Mouse (Mus musculus): Measurements from ENCODE around the gene Ipo9. TPM values are rescaled to one million over a fixed set of nuclear protein-coding genes. Genes with fewer than 3 reads are reported as not detected.

The Ipo9 gene
- total and polyA plus RNA-seq, 3 experiments, result 33.7 to 58.3 (median 38.3) TPM

DNA sequence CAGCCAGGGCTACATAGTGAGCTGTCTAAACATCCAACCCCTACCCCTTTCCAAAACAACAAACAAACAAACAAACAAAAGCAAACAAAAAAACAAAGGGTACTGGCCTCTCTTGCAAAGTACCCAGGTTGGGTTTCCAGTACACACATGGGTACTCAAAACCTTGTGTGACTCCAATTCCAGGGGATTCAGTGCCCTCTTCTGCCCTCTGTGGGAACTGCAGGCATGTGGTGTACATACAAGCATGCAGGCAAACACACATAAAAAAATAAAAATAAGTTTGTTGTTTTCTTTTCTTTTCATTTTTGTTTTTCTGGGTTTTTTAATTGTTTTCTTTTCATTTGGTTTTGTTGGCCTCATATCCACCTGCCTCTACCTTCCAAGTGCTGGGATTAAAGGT lies 68.2 kb downstream of the Ipo9 start:
- H3K9me3 ChIP-seq (replicated peaks; ENCODE audit: low read length), result peaks cover 6% of the 10 kb centered on the region
- no peaks in the 10 kb centered on the region for H3K27me3 ChIP-seq (replicated peaks)
- in situ Hi-C loops (cut with MboI; ENCODE audit: low pct_ligation_motif_present, low pct_unique_long_range_greater_than_20kb, low sequenced_read_pairs), result no loop called here
- no peaks in the 10 kb centered on the region for H3K36me3 ChIP-seq (replicated peaks in 1 of 2; ENCODE audit: control insufficient read depth in 1 of 2, insufficient read depth in 1 of 2, low read length in 1 of 2)
- peaks cover 6 to 15% of the 10 kb centered on the region in 2 experiments; a peak in 3 of 4 replicates for H3K4me1 ChIP-seq (ENCODE audit: control insufficient read depth in 1 of 2, insufficient read depth in 2 of 2)
- H3K27ac ChIP-seq (ENCODE audit: insufficient read depth, low read depth), result no peak overlapping the region
- no peak for DNase-seq (ENCODE audit: extremely low read depth)
- dilution Hi-C loops (cut with MboI; ENCODE audit: extremely low pct_ligation_motif_present, extremely low pct_unique_long_range_greater_than_20kb, low sequenced_read_pairs), result no loop called here
- no peak overlapping the region for H3K4me2 ChIP-seq (ENCODE audit: insufficient read depth, low read depth, poor library complexity, severe bottlenecking)
- TF ChIP-seq RCOR1 (conservative IDR thresholded peaks at IDR 0.05; ENCODE audit: low read depth, low read length) (no peak), SMC3 (IDR thresholded peaks at IDR 0.05; ENCODE audit: low read depth, low read length) (no peak), TCF12 (IDR thresholded peaks at IDR 0.05; ENCODE audit: low read depth, low read length) (no peak), GABPA (IDR thresholded peaks at IDR 0.05; ENCODE audit: insufficient replicate concordance, low read depth, low read length) (no peak), CHD2 (IDR thresholded peaks at IDR 0.05; ENCODE audit: low read length) (no peak), RAD21 (IDR thresholded peaks at IDR 0.05; ENCODE audit: low read depth, low read length) (no peak; the same call in 1 of the 2 replicates), MEF2A (IDR thresholded peaks at IDR 0.05; ENCODE audit: borderline replicate concordance, low read depth, low read length) (no peak), ELF1 (IDR thresholded peaks at IDR 0.05; ENCODE audit: low read depth, low read length) (no peak), JUN (IDR thresholded peaks at IDR 0.05; ENCODE audit: insufficient read depth, low read depth, low read length) (no peak), BHLHE40 (IDR thresholded peaks at IDR 0.05; ENCODE audit: low read depth, low read length) (no peak), E2F4 (IDR thresholded peaks at IDR 0.05; ENCODE audit: insufficient replicate concordance, low read depth, low read length) (no peak), MAZ (IDR thresholded peaks at IDR 0.05; ENCODE audit: low read depth, low read length) (no peak), NRF1 (IDR thresholded peaks at IDR 0.05; ENCODE audit: low read depth, low read length) (no peak)
- H3K9ac ChIP-seq (ENCODE audit: insufficient read depth, low read depth), result no peak overlapping the region
- no peak overlapping the region for H3K4me3 ChIP-seq (replicated peaks in 1 of 3; ENCODE audit: low read depth in 2 of 3, low read length in 2 of 3, poor library complexity in 1 of 3)
- no peaks in the 10 kb centered on the region for H3K79me2 ChIP-seq (replicated peaks; ENCODE audit: control insufficient read depth, extremely low read depth, insufficient read depth, poor library complexity, severe bottlenecking)

GRCm38 (mm10) chr1:135361491-135361890 lies 68.8 kb downstream of the Ipo9 start:
- in situ Hi-C loops (cut with MboI; ENCODE audit: low pct_ligation_motif_present, low pct_unique_long_range_greater_than_20kb, low sequenced_read_pairs), result no loop called here
- Histone ChIP-seq H3K4me1 (ENCODE audit: control insufficient read depth in 1 of 2, insufficient read depth in 2 of 2) (peaks cover 6 to 20% of the 10 kb centered on the region in 2 experiments; a peak in 3 of 4 replicates), H3K4me3 (replicated peaks in 1 of 3; ENCODE audit: low read depth in 2 of 3, low read length in 2 of 3, poor library complexity in 1 of 3) (no peak overlapping the region), H3K9ac (ENCODE audit: insufficient read depth, low read depth) (no peak overlapping the region), H3K4me2 (ENCODE audit: insufficient read depth, low read depth, poor library complexity, severe bottlenecking) (no peak overlapping the region), H3K36me3 (replicated peaks in 1 of 2; ENCODE audit: control insufficient read depth in 1 of 2, insufficient read depth in 1 of 2, low read length in 1 of 2) (no peaks in the 10 kb centered on the region), H3K79me2 (replicated peaks; ENCODE audit: control insufficient read depth, extremely low read depth, insufficient read depth, poor library complexity, severe bottlenecking) (no peaks in the 10 kb centered on the region), H3K9me3 (replicated peaks; ENCODE audit: low read length) (peaks cover 6% of the 10 kb centered on the region), H3K27ac (ENCODE audit: insufficient read depth, low read depth) (no peak overlapping the region), H3K27me3 (replicated peaks) (no peaks in the 10 kb centered on the region)
- dilution Hi-C loops (cut with MboI; ENCODE audit: extremely low pct_ligation_motif_present, extremely low pct_unique_long_range_greater_than_20kb, low sequenced_read_pairs), result no loop called here
- no peak for DNase-seq (ENCODE audit: extremely low read depth)
- no peak for TF ChIP-seq MAX (IDR thresholded peaks at IDR 0.05; ENCODE audit: low read length)
